Mouse (Mus musculus): ENCODE results near the gene Cpeb3. TPM values are rescaled to one million over a fixed set of nuclear protein-coding genes. Genes with fewer than 3 reads are reported as not detected.
"Not testable (repeated sequence)": the region's sequence is repeated elsewhere in the genome, so short reads cannot be mapped to it uniquely, and the experiment has no call there.

Cpeb3 gene
- total RNA-seq, 2 experiments from 2014 or later = 35.8 to 44.6 TPM

DNA sequence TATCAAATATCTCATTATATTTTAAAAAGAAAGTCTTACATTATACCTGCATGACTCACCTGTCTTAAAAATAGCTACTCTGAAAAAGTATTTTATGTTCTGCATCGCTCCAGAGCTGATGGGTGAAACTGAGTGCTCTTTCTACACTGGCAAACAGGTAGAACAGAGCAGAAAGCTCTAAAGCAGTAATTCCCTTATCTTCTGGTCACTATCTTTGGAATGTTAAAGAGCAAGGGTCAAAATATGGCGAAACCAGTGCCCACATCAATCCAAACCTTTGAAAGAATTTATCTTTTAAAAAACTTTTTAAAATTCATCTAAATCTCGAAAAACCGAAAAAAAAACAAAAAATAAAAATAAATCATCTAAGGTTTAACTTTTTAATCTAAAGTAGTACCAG is 52.4 kb downstream of the Cpeb3 start:
- no peak for DNase-seq

DNA sequence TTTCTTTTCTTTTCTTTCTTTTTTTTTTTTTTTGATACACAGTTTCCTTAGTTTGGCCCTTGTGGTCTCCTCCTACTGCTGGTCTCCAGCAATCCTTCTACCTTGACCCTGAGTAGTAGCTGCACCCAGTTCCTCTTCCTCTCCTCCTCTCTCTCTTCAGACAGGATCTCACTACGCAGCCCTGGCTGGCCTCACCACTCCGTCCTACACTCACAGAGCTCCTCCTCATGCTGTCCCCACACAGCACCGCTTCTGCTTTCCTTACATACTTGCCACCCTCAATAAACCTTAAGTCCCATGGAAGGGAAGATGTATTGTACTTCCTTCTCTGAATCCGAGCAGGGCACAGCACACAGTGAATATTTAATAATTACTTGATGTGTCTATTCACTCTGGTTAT is 61.3 kb downstream of the Cpeb3 start:
- no peak for DNase-seq

DNA sequence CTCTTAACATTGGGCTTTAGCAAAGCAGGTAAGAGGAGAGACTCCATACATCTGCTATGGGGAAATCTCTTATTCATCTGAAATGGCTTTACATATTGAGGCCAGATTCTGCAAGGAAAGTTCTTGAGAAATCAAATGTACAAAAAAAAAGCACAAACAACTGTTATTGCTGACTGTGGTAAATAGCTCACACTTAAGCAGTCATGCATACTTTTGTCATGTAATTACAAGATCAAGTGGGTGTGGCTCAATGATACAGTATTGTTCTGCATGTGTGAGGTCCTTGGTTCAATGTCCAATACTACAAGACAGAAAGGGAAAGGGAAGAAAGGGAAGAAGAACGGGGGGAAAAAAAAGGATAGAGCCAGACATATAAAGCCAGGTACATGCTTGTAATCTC is 62.6 kb downstream of the Cpeb3 start:
- DNase-seq = no peak

DNA sequence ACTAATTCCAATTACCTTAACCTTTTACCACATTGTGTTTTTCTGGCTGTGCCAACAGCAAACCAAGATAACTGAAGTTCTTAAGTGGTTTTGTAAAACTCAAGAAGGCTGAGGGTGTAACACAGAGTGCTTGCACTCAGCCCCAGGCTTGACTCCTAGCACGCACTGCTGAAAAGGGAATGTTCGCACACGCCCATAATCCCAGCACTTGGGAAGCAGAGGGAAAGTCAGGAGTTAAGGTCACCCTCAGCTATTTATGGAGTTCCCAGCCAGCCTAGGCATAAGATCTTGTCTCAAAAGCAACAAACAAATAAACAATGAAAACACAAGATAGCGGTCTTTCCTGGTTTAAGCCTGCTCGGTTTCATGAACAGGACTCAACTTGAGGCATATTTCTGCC is 63.0 kb downstream of the Cpeb3 start:
- no peak for DNase-seq

DNA sequence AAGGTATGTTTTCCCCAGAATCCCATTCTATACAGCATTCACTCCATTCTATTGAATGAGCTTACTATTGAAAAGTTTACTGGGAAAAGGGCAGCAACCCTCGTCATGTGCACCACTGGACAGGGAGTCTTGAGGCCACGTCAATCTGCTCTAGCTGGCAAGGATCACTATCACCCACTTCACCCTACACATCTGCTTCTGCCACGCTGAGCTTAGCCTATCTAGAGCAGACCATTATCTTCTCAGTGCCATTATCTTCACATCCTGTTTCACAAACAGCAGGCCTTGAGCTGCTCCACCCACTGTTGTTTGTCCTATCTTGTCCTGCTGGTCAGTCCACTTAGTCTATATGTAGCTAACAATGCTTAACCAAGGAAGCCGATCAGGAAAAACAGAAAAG is 66.8 kb downstream of the Cpeb3 start:
- DNase-seq = no peak

DNA sequence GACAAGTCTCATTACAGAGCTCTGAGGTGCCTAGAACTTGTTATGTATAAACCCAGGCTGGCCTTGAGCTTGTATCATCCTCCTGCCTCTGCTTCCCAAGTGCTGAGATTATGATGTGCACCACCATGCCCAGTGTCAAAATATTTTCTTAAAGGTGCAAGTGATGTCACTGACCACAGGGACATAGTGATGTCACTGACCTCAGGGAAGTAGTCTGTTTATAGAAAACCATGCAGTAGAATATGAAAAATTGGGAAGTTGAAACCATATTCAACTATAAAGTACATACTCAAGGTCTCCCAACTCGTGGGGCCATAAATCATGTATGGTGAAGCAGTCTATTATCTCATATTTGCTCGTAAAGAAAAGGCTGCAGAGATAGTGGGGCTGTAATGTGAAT is 71.3 kb downstream of the Cpeb3 start:
- DNase-seq = no peak

DNA sequence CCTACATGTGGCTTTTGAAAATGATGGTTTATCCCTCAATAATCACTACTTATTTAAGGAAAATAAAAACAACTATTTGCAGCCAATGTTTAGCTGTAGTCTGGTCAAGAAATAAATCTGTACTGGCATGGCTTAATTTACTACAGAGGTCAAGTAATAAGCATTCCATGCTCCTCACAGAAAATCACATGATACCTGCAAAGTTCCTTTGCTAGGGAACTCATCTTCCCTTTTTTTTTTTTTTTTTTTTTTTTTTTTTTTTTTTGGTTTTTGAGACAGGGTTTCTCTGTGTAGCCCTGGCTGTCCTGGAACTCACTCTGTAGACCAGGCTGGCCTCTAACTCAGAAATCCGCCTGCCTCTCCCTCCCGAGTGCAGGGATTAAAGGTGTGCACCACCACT is 72.9 kb downstream of the Cpeb3 start:
- not testable (repeated sequence) for DNase-seq

DNA sequence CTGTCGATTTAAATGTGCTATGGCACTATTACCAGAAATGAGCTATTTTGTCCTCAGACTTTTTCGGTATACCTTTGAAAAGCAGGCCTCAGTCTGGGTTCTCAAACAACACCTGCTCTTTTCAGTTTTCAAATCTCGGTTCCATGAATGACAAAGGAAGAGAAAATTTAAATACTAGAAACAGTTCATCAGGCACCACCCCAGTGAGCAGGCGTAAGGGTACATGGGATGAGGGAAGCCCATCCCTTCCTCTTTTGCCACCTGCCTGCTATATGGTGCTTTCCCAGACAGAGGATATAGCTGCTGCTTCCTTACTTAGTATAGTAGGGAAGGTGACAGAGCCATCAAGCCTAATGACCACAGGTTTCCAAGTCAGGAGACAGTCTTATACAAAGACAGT is 74.7 kb downstream of the Cpeb3 start:
- DNase-seq = no peak

DNA sequence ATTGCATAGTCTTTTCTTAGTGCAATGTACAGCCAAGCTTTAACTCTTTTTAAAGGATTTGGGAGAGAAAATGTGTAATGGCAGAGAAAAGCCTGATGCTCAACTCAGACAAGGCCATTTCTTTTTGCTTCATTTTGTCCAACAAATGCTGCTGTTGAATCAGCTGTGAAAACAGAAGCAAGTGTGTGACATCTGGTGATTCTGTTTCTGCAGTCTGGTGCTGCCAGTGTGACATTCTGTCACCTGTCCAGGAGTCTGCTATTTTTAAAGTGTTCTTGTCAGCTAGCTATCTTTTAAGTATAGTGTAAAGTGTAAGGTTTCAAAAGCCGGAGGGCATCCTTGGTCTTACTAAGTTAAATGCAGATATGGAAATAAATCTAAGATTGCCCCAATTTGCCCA is 76.7 kb downstream of the Cpeb3 start:
- no peak for DNase-seq

DNA sequence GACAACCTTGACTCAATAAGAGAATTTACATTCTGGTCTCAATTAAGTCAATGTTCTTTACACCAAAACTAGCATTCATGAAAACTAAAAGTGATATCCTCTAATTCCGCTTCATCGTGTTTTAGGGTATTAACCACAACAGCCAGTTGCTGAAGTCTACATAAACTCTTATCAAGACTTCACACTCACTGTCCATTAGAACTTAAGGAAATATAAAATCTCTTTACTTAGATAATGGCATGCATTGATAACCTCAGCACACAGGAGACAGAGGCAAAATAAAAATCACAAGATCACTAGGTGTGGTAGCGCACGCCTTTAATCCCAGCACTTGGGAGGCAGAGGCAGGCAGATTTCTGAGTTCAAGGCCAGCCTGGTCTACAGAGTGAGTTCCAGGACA is 79.9 kb downstream of the Cpeb3 start:
- no peak for DNase-seq

DNA sequence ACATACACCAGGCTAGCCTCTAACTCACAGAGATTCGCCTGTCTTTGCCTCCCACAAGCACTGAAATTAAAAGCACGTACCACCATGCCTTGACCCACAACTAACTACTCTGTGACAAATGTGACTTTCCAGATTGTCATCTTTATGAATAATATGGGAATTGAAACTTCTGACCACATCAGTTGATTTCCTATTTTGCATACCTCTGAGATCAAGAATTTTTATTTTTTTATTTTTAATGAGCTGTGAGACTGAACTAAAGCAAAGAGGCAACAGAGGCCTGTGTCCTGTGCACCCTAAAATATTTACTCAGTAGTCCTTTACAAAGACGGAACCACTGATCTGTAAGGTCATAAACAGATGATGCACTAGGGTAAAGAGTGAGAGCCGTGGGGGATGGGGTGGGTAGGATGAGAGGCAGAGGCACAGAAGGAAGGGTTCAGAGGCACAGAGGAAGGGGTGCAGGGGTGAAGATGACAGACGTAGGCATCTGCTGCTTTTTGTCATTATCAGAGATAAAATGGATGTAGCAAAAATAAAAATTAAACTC is 81.3 kb downstream of the Cpeb3 start:
- DNase-seq = no peak

DNA sequence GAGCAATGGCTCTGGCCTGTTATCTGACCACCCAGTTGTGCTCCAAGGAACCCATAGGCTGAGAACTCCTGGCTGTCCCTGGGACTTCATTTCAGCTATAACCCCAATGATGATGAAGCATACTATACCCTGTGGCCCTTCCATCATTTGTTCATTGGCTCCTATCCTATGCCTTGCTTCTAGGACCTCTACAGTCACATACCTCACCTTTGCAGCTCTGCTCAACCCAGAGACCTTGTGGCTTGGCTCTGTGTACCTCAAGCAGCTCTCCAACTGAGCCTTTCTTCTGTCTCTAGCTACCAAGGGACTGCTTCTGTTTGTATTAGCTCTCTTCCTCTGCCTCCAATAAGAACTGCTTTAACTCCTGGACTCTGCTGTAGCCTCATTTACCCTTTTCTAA is 83.4 kb downstream of the Cpeb3 start:
- DNase-seq = no peak

DNA sequence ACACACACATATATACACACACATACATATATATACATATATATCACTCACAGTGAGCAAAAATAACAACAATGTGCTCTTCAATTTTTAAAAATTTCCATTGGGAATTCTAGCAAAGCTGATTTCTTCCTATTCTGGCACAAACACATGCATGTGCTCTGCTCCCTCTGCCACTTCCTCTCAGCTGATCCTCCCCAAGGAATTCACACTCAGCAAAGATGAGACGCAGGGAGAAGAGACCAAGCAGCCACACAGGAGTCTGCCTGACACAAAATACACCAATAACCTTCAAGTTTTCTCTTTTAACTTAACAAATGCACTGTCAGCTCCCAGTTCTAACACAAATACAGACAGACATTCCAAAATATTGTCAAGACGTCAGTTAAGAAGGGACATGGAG is 89.1 kb downstream of the Cpeb3 start:
- DNase-seq = no peak

DNA sequence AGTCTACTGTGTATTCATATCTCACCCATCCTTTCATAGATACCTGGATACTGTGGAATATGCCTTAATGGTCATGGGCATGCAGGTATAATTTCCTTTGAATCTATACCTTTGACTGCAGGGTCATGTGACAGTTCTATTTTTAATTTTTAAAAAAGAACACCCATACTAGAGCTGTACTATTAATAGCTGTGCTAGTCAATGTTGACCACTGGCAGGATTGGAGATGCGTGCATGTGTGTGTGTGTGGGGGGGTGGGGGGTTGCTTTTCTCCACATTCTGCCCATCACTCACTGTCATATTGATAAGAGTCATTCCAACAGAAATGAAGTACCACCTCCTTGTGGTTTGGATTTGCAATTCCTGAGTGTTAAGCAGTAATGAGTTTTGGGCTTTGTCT is 92.6 kb downstream of the Cpeb3 start:
- DNase-seq = no peak

DNA sequence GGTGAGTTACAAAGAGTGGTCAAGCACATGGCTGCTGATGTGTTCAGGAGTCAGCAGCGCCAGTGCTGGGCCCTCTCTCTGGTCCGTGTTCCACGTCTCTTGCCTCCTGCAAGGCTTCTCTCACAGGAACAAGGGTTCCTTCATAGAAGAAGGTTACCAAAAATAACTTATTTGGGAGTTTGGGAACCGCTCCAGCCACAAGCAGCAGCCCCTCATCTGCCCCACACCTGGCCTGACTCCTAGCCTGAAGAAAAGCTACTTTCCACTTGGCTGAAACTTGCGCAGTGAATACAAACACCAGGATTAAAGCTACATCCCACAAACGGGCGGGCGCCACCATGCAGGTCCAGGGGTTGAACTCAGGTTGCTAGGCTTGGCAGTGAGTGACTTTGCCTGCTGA is 93.0 kb downstream of the Cpeb3 start:
- DNase-seq = no peak

DNA sequence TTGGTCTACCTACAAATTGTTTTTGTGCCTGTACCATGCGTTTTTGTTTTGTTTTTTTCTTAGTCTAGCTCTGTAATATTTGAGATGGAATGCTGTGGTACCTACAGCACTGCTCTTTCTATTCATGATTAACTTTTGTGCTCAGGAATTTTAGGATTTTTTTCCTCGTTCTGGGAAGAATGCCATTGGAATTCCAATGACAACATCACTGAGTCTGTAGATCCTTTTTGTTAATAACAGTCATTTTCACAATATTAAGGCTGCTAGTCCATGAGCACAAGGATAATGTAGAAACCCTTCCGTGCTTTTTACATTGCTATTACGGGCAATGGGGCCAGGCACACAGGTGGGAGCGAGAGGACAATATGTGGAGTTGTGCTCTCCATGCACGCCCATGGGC is 96.6 kb downstream of the Cpeb3 start:
- no peak for DNase-seq

DNA sequence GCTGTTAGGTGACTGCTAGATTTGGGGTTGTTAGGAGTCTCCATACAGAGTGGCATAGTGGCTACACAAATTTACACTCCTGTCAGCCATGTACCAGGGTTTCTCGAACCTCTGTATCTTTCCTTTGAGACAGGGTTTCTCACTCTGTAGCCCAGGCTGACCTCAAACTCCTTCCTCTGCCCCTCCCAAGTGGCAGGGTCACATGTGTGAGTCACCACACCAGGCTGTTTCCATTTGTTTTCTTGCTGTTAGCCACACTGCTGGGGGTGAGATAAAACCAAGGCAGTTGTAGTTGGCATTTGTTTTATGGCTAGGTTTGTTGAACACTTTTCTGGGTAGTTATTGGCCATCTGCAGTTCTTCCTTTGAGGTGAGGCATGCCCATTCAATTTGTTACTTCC is 97.9 kb downstream of the Cpeb3 start:
- DNase-seq = no peak

DNA sequence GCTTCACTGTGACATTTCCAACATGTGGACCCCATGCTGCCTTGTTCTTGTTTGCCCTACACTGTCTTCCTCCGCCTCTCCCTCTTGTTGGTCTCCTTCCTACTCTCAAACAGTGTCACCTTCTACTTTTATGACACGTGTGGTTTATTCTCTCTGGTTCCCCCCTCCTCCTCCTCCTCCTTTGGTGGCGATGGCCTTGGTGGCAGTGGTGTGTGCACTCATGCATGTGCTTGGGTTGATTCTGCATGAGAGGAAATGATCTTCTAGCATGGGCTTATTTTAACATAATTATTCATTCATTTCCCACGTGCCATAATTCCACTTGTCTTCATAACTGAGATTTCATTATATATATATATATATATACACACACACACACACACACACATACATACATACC is 98.5 kb downstream of the Cpeb3 start:
- no peak for DNase-seq

DNA sequence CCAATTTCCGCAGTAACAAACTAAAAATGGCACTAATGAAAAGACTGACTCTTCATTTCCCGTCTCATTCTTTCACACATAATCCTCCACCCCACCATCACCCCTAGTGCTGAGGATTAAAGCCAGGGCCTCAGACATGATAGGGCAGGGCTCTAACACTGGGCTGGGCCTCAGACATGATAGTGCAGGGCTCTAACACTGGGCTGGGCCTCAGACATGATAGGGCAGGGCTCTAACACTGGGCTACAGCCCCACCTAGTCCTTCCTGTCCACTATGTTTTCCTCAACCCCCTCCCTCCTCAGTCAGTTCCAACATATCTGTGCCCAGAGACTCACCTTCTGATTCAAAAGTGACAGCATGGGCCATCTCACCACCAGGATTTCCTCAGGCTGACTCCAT is 107.7 kb downstream of the Cpeb3 start:
- DNase-seq = no peak

DNA sequence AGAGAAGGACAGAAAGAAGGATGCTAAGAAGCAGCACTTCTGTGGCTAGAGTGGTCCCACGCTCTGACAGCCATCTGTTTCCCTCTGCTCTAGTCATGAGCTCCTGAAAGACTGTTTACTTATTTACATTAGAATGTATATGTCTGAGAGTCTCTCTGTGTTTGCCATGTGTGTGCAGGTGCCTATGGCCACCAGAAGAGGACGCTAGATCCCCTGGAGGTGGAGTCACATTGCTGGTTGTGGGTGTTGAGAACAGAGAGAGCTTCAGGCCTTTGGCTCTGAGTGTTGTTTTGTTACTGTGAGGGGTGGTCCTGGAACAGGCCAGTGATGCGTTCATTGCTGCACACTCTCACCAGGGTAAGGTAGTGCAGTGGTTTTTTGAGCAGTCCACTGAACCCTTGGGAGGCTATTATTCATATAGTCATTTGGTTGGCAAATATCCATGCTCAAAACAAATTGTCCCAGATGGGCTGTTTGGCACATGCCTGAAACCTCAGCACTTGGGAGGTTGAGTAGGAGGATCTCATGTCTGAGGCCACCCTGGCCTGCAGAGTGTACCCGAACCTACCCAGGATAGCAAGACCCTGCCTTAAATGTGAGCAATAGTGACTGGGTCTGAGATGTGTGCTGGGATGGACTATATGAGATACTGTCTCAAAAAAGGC is 112.6 kb downstream of the Cpeb3 start:
- DNase-seq = no peak

DNA sequence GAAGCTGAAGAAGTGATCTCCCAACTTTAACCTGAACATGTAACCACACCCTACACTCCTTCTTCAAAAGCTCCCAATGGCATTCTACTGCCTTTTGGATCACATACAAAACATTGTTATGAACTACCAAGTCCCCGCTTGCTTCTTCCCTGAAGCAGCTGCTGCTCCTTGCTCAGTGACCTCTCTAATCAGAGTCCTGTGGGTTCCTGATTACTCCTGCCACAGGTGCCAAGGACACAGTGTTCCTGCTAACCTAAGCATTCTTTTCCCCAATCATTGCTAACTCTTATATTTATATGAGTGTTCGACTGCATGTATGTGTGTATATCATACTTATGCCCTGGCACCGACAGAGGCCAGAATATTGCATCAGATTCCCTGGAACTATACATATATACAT is 115.2 kb downstream of the Cpeb3 start:
- DNase-seq = no peak

DNA sequence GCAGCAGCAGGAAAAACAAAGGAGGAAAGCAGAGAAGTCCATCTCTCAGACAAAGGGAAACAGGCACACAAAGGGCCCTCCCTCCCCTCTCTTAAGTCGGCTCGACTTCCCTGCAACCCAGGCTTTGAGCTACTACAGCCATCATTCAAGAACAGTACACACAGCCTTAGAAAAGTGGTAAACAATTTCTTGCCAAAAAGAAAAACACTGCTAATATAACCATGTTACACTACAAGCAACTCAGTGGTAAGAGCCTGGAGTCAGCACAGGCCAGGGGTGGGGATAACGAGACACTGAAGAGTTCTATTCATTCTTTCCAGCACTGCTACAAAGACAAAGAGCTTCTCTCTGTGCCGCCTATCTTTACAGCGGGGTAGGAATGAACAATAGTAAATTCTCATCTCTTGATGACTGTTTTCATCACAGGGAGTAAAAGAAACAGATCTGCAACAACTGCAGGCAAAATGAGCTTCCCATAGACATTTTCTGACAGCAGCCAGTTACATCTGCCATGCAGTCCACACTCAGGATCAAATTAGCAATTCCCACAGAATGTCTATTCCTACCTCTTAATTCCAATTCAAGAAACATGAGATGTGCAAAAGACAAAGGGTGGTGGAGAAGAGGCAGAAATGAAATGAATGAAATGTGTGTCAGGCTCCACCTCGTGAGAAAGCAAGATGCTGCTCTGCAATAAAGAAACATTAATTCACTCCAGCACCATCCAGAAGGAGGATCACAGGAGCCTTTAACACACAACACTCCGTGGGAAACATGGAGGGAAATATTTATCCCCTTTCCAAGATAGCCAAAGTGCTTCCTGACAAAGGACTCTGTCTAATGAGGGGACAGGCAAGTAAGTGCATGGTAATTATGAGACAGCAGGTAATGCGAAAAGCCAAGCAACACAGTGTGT is 118.0 kb downstream of the Cpeb3 start:
- DNase-seq = no peak

DNA sequence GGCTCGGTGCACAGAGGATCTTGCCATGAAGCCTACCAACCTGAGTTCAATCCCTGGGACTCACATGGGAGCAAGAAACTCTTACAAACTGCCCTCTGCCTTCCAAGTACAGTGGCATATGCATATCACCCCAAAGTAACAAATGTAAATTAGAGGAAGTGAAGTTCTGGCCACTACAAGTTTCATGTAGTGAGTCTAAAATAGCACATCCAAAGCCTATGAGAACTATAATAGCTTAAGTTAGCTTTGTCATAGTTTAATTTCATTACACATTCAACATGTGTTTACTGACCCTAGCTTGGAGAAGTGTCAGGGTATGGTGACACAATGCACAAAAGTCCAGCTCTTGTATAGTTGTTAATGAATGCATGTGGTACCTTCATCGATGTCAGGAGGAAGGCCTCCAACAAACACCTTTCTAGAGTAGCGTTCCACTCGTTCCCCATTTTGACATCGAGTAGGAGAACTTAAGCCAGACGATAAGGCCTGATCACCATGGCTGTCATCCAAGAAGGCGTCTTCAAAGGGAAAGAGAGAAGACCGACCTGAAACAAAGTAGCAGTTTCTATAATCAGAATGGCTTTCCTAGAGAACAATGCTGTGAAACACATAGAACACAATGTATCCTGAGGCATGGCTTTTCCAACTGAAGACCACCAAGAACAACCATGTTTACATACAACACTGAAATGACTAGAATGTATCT is 120.2 kb downstream of the Cpeb3 start:
- no peak for DNase-seq

Data from gastrocnemius, postnatal 25 days (tissue).